Mouse (Mus musculus): ENCODE data around the gene Pou2f1. TPM values are rescaled to one million over a fixed set of nuclear protein-coding genes. Genes with fewer than 3 reads are reported as not detected.
A peak's percentile ranks its signal among the peaks of the same experiment; 100 is the strongest.

The Pou2f1 gene
- total and polyA plus RNA-seq, 3 experiments = 4.6 to 10.2 TPM; not detected in 1

- TF ChIP-seq CTCF (IDR thresholded peaks at IDR 0.05 in 2 of 3, conservative IDR thresholded peaks at IDR 0.05 in 1 of 3; ENCODE audit: control insufficient read depth in 1 of 3, insufficient read depth in 1 of 3, low read depth in 2 of 3, low read length in 3 of 3, poor library complexity in 1 of 3, severe bottlenecking in 1 of 3) (peak; percentile 32 to 52 (median 47)), RAD21 (IDR thresholded peaks at IDR 0.05; ENCODE audit: low read depth, low read length) (peak; percentile 25), MYC (IDR thresholded peaks at IDR 0.05; ENCODE audit: low read depth, low read length) (no peak), SMC3 (IDR thresholded peaks at IDR 0.05; ENCODE audit: low read depth, low read length) (peak; percentile 57)
- Histone ChIP-seq H3K4me3 (ENCODE audit: control insufficient read depth in 1 of 2, insufficient read depth in 1 of 2, low read depth in 2 of 2, low read length in 2 of 2) (no peak overlapping the region), H3K27ac (ENCODE audit: control insufficient read depth, low read depth, low read length) (no peak overlapping the region), H3K9ac (ENCODE audit: control insufficient read depth, low read depth, low read length, poor library complexity, severe bottlenecking) (no peak overlapping the region), H3K27me3 (ENCODE audit: control insufficient read depth in 1 of 2, insufficient read depth in 2 of 2, low read length in 2 of 2) (no peaks in the 10 kb centered on the region), H3K4me1 (ENCODE audit: control insufficient read depth in 1 of 2, insufficient read depth in 2 of 2, low read length in 2 of 2) (peaks cover under 1 to 3% of the 10 kb centered on the region in 2 experiments; a peak in 3 of 4 replicates), H3K79me2 (ENCODE audit: control insufficient read depth, insufficient read depth, low read length, poor library complexity) (no peaks in the 10 kb centered on the region), H3K36me3 (ENCODE audit: control insufficient read depth in 1 of 2, insufficient read depth in 2 of 2, low read length in 2 of 2) (peaks cover 0 to 7% of the 10 kb centered on the region in 2 experiments; a peak in 2 of 4 replicates), H3K9me3 (replicated peaks; ENCODE audit: insufficient read depth, low read length) (no peaks in the 10 kb centered on the region)
- DNase-seq (ENCODE audit: low read depth, low spot score) = no peak
These were observed 144.1 kb downstream of the Pou2f1 start for GRCm38 (mm10) chr1:165858356-165858755.

- Histone ChIP-seq H3K36me3 (ENCODE audit: control insufficient read depth in 1 of 2, insufficient read depth in 2 of 2, low read length in 2 of 2) (peaks cover 0 to 17% of the 10 kb centered on the region in 2 experiments; a peak in 2 of 4 replicates), H3K9ac (ENCODE audit: control insufficient read depth, low read depth, low read length, poor library complexity, severe bottlenecking) (no peak overlapping the region), H3K4me1 (ENCODE audit: control insufficient read depth in 1 of 2, insufficient read depth in 2 of 2, low read length in 2 of 2) (peaks cover 11 to 14% of the 10 kb centered on the region in 2 experiments), H3K9me3 (replicated peaks; ENCODE audit: insufficient read depth, low read length) (no peaks in the 10 kb centered on the region), H3K27ac (ENCODE audit: control insufficient read depth, low read depth, low read length) (no peak overlapping the region), H3K79me2 (ENCODE audit: control insufficient read depth, insufficient read depth, low read length, poor library complexity) (no peaks in the 10 kb centered on the region), H3K27me3 (ENCODE audit: control insufficient read depth in 1 of 2, insufficient read depth in 2 of 2, low read length in 2 of 2) (no peaks in the 10 kb centered on the region), H3K4me3 (ENCODE audit: control insufficient read depth in 1 of 2, insufficient read depth in 1 of 2, low read depth in 2 of 2, low read length in 2 of 2) (no peak overlapping the region)
- DNase-seq (ENCODE audit: low read depth, low spot score) = no peak
- TF ChIP-seq TAL1 (IDR thresholded peaks at IDR 0.05; ENCODE audit: low read length) (no peak), MYC (IDR thresholded peaks at IDR 0.05; ENCODE audit: low read depth, low read length) (no peak), POLR2AphosphoS2 (IDR thresholded peaks at IDR 0.05; ENCODE audit: low read length) (no peak), ZKSCAN1 (IDR thresholded peaks at IDR 0.05; ENCODE audit: low read depth, low read length) (no peak), KAT2A (conservative IDR thresholded peaks at IDR 0.05; ENCODE audit: low read depth, low read length) (no peak), MAZ (IDR thresholded peaks at IDR 0.05; ENCODE audit: low read depth, low read length) (no peak), RAD21 (IDR thresholded peaks at IDR 0.05; ENCODE audit: low read depth, low read length) (no peak), MXI1 (IDR thresholded peaks at IDR 0.05; ENCODE audit: low read depth, low read length) (no peak)
These were observed 145.2 kb downstream of the Pou2f1 start for GRCm38 (mm10) chr1:165857279-165857678.

- DNase-seq (ENCODE audit: low read depth, low spot score) = no peak
- Histone ChIP-seq H3K4me3 (ENCODE audit: control insufficient read depth in 1 of 2, insufficient read depth in 1 of 2, low read depth in 2 of 2, low read length in 2 of 2) (no peak overlapping the region), H3K9ac (ENCODE audit: control insufficient read depth, low read depth, low read length, poor library complexity, severe bottlenecking) (no peak overlapping the region), H3K4me1 (ENCODE audit: control insufficient read depth in 1 of 2, insufficient read depth in 2 of 2, low read length in 2 of 2) (peaks cover 12 to 18% of the 10 kb centered on the region in 2 experiments), H3K27me3 (ENCODE audit: control insufficient read depth in 1 of 2, insufficient read depth in 2 of 2, low read length in 2 of 2) (no peaks in the 10 kb centered on the region), H3K36me3 (ENCODE audit: control insufficient read depth in 1 of 2, insufficient read depth in 2 of 2, low read length in 2 of 2) (peaks cover 0 to 19% of the 10 kb centered on the region in 2 experiments; a peak in 2 of 4 replicates), H3K9me3 (replicated peaks; ENCODE audit: insufficient read depth, low read length) (no peaks in the 10 kb centered on the region), H3K79me2 (ENCODE audit: control insufficient read depth, insufficient read depth, low read length, poor library complexity) (no peaks in the 10 kb centered on the region), H3K27ac (ENCODE audit: control insufficient read depth, low read depth, low read length) (no peak overlapping the region)
- TF ChIP-seq USF1 (IDR thresholded peaks at IDR 0.05; ENCODE audit: low read depth, low read length) = no peak
- TF ChIP-seq CHD1 (IDR thresholded peaks at IDR 0.05; ENCODE audit: low read depth, low read length) = no peak
- no peak for TF ChIP-seq GATA1 (IDR thresholded peaks at IDR 0.05; ENCODE audit: low read depth, low read length)
- TF ChIP-seq KAT2A (conservative IDR thresholded peaks at IDR 0.05; ENCODE audit: low read depth, low read length) = no peak
- no peak for TF ChIP-seq MAFK (IDR thresholded peaks at IDR 0.05; ENCODE audit: borderline replicate concordance, low read depth, low read length)
- TF ChIP-seq ZNF384 (IDR thresholded peaks at IDR 0.05; ENCODE audit: low read depth, low read length) = no peak
- no peak for TF ChIP-seq ZMIZ1 (IDR thresholded peaks at IDR 0.05; ENCODE audit: low read depth, low read length)
- TF ChIP-seq MXI1 (IDR thresholded peaks at IDR 0.05; ENCODE audit: low read depth, low read length) = no peak
- TF ChIP-seq SMC3 (IDR thresholded peaks at IDR 0.05; ENCODE audit: low read depth, low read length) = no peak
- TF ChIP-seq RCOR1 (IDR thresholded peaks at IDR 0.05; ENCODE audit: low read depth, low read length) = no peak
These were observed 146.5 kb downstream of the Pou2f1 start for GRCm38 (mm10) chr1:165855759-165856545.

All from MEL (cell line).